Mouse (Mus musculus) neural tube, embryonic 13.5 days (tissue): ENCODE data around the gene Fam149a. TPM values are rescaled to one million over a fixed set of nuclear protein-coding genes. Genes with fewer than 3 reads are reported as not detected.
"Not testable (repeated sequence)": the region's sequence is repeated elsewhere in the genome, so short reads cannot be mapped to it uniquely, and the experiment has no call there.

Experiments
- ATAC-seq: fragments of 200-750 bp; cut with Nextera tagmentation; 2 replicates; pipeline ENCODE4 v1.8.0; 2017; ENCODE audit warnings: low read depth, mild to moderate bottlenecking, moderate TSS enrichment, moderate library complexity
- H3K27ac ChIP-seq: fragments of 300-500 bp; sonication (generic); replicated peaks from 2 replicates; pipeline ENCODE4 v1.5.1; 2015; ENCODE audit warnings: moderate library complexity, mild to moderate bottlenecking, inconsistent platforms
- H3K27me3 ChIP-seq: fragments of 300-500 bp; sonication (generic); 2 replicates; pipeline ENCODE4 v1.6.1; 2015; ENCODE audit warnings: mild to moderate bottlenecking, inconsistent platforms
- H3K36me3 ChIP-seq: fragments of 300-500 bp; sonication (generic); 2 replicates; pipeline ENCODE4 v1.6.1; 2015; ENCODE audit warnings: mild to moderate bottlenecking, inconsistent platforms
- H3K4me1 ChIP-seq: fragments of 300-500 bp; sonication (generic); replicated peaks from 2 replicates; pipeline ENCODE4 v1.6.1; 2015; ENCODE audit warnings: inconsistent platforms
- H3K4me2 ChIP-seq: fragments of 300-500 bp; sonication (generic); 2 replicates; pipeline ENCODE4 v1.6.1; 2015; ENCODE audit warnings: inconsistent platforms, mild to moderate bottlenecking, moderate library complexity
- H3K4me3 ChIP-seq: fragments of 300-500 bp; sonication (generic); 2 replicates; pipeline ENCODE4 v1.5.1; 2015; ENCODE audit warnings: mild to moderate bottlenecking, inconsistent platforms
- H3K9ac ChIP-seq: fragments of 300-500 bp; sonication (generic); 2 replicates; pipeline ENCODE4 v1.6.1; 2015; ENCODE audit warnings: moderate library complexity, mild to moderate bottlenecking, inconsistent platforms
- H3K9me3 ChIP-seq: fragments of 300-500 bp; sonication (generic); 2 replicates; pipeline ENCODE4 v1.6.1; 2016; ENCODE audit warnings: inconsistent platforms
- WGBS: fragments of 180-500 bp; shearing (Covaris S2); methylation state at CpG from one replicate; pipeline ENCODE4 v1.1.7; 2015; 5-methylcytosine and 5-hydroxymethylcytosine counted together
- polyA plus RNA-seq: library from polyadenylated mRNA; unstranded; fragments of >200 nt; fragmentation: Nextera tagmentation; extraction: Ambion mirVana; gene quantifications from 2 replicates; pipeline ENCODE4 v1.2.1, GENCODE M21; 2015

Fam149a gene
- polyA plus RNA-seq, 1 experiment from 2014 or later: 7.1 TPM

GRCm38 (mm10) chr8:45327076-45327475, 55.0 kb downstream of the Fam149a start:
- H3K27me3 ChIP-seq, H3K4me3 ChIP-seq, H3K4me2 ChIP-seq, H3K9ac ChIP-seq, H3K4me1 ChIP-seq, ATAC-seq, H3K9me3 ChIP-seq, H3K36me3 ChIP-seq, H3K27ac ChIP-seq: not testable (repeated sequence)

GRCm38 (mm10) chr8:45324151-45324550, 57.9 kb downstream of the Fam149a start:
- WGBS: 83% methylated on average over 4 of the region's 4 CpGs

GRCm38 (mm10) chr8:45321365-45321764, 60.7 kb downstream of the Fam149a start:
- ATAC-seq: no peak
- H3K27me3 ChIP-seq: no peaks in the 10 kb centered on the region

More at GRCm38 (mm10) chr8:45324151-45324550, 57.9 kb downstream of the Fam149a start:
- H3K4me3 ChIP-seq: no peak overlapping the region
- ATAC-seq: no peak
- H3K27me3 ChIP-seq: no peaks in the 10 kb centered on the region
- no peak overlapping the region for H3K9ac ChIP-seq
- no peaks in the 10 kb centered on the region for H3K36me3 ChIP-seq
- no peak overlapping the region for H3K27ac ChIP-seq
- H3K4me1 ChIP-seq: no peaks in the 10 kb centered on the region
- no peak overlapping the region for H3K4me2 ChIP-seq
- no peaks in the 10 kb centered on the region for H3K9me3 ChIP-seq

GRCm38 (mm10) chr8:45320930-45321329, 61.2 kb downstream of the Fam149a start:
- Histone ChIP-seq H3K9ac (no peak overlapping the region), H3K27me3 (no peaks in the 10 kb centered on the region), H3K36me3 (no peaks in the 10 kb centered on the region), H3K4me3 (no peak overlapping the region), H3K4me1 (no peaks in the 10 kb centered on the region), H3K4me2 (no peak overlapping the region), H3K9me3 (no peaks in the 10 kb centered on the region), H3K27ac (no peak overlapping the region)
- 67% methylated on average over 1 of the region's 1 CpGs for WGBS
- ATAC-seq: no peak

More at GRCm38 (mm10) chr8:45321365-45321764, 60.7 kb downstream of the Fam149a start:
- Histone ChIP-seq H3K27ac (no peak overlapping the region), H3K4me3 (no peak overlapping the region), H3K36me3 (no peaks in the 10 kb centered on the region), H3K4me2 (no peak overlapping the region), H3K9me3 (no peaks in the 10 kb centered on the region), H3K4me1 (no peaks in the 10 kb centered on the region), H3K9ac (no peak overlapping the region)
- WGBS: 82% methylated on average over 2 of the region's 2 CpGs

GRCm38 (mm10) chr8:45310967-45311366, 71.1 kb downstream of the Fam149a start:
- H3K4me3 ChIP-seq: no peak overlapping the region
- H3K27me3 ChIP-seq: no peaks in the 10 kb centered on the region
- no peak overlapping the region for H3K27ac ChIP-seq
- H3K4me1 ChIP-seq: no peaks in the 10 kb centered on the region
- ATAC-seq: no peak
- H3K36me3 ChIP-seq: no peaks in the 10 kb centered on the region
- no peak overlapping the region for H3K9ac ChIP-seq
- H3K9me3 ChIP-seq: no peaks in the 10 kb centered on the region
- no peak overlapping the region for H3K4me2 ChIP-seq
- WGBS: 90% methylated on average over 4 of the region's 4 CpGs

GRCm38 (mm10) chr8:45308366-45308765, 73.7 kb downstream of the Fam149a start, which contains the start of gene Gm45753:
Gm45753 (minus strand) TSS chr8:45308466.
- H3K9me3 ChIP-seq: no peaks in the 10 kb centered on the region
- no peak within 1 kb of the TSS for H3K4me3 ChIP-seq
- no peaks in the 10 kb centered on the region for H3K4me1 ChIP-seq
- no peak within 1 kb of the TSS for H3K4me2 ChIP-seq
- WGBS: 92% methylated on average over 13 of the region's 13 CpGs
- no peak for ATAC-seq
- H3K27me3 ChIP-seq: no peaks in the 10 kb centered on the region
- no peaks in the 10 kb centered on the region for H3K36me3 ChIP-seq
- no peak within 1 kb of the TSS for H3K9ac ChIP-seq
- H3K27ac ChIP-seq: no peak within 1 kb of the TSS

- H3K36me3 ChIP-seq: no peaks in the 10 kb centered on the region
- H3K27ac ChIP-seq: no peak overlapping the region
- no peaks in the 10 kb centered on the region for H3K4me1 ChIP-seq
- WGBS: 65% methylated on average over 1 of the region's 1 CpGs
- no peak overlapping the region for H3K9ac ChIP-seq
- no peaks in the 10 kb centered on the region for H3K9me3 ChIP-seq
- ATAC-seq: no peak
- no peak overlapping the region for H3K4me3 ChIP-seq
- H3K27me3 ChIP-seq: no peaks in the 10 kb centered on the region
- no peak overlapping the region for H3K4me2 ChIP-seq
Measured at GRCm38 (mm10) chr8:45305479-45305878, 76.6 kb downstream of the Fam149a start.

GRCm38 (mm10) chr8:45304354-45304753, 77.7 kb downstream of the Fam149a start:
- H3K4me2 ChIP-seq: no peak overlapping the region
- H3K27ac ChIP-seq: no peak overlapping the region
- H3K9me3 ChIP-seq: no peaks in the 10 kb centered on the region
- no peaks in the 10 kb centered on the region for H3K36me3 ChIP-seq
- H3K9ac ChIP-seq: no peak overlapping the region
- no peaks in the 10 kb centered on the region for H3K4me1 ChIP-seq
- no peak overlapping the region for H3K4me3 ChIP-seq
- H3K27me3 ChIP-seq: no peaks in the 10 kb centered on the region
- no peak for ATAC-seq
- WGBS: 89% methylated on average over 3 of the region's 3 CpGs

GRCm38 (mm10) chr8:45302390-45302789, 79.7 kb downstream of the Fam149a start:
- 51% methylated on average over 8 of the region's 8 CpGs for WGBS
- no peak for ATAC-seq
- no peak overlapping the region for H3K4me3 ChIP-seq

GRCm38 (mm10) chr8:45295276-45295675, 86.8 kb downstream of the Fam149a start:
- 96% methylated on average over 6 of the region's 6 CpGs for WGBS
- H3K9me3 ChIP-seq: no peaks in the 10 kb centered on the region
- no peaks in the 10 kb centered on the region for H3K4me1 ChIP-seq
- H3K27me3 ChIP-seq: no peaks in the 10 kb centered on the region
- no peak overlapping the region for H3K4me2 ChIP-seq
- no peak for ATAC-seq
- H3K27ac ChIP-seq: no peak overlapping the region
- no peak overlapping the region for H3K4me3 ChIP-seq
- H3K9ac ChIP-seq: no peak overlapping the region
- H3K36me3 ChIP-seq: no peaks in the 10 kb centered on the region

More at GRCm38 (mm10) chr8:45302390-45302789, 79.7 kb downstream of the Fam149a start:
- Histone ChIP-seq H3K27me3 (no peaks in the 10 kb centered on the region), H3K4me2 (no peak overlapping the region), H3K9ac (no peak overlapping the region), H3K4me1 (no peaks in the 10 kb centered on the region), H3K36me3 (no peaks in the 10 kb centered on the region), H3K9me3 (no peaks in the 10 kb centered on the region), H3K27ac (no peak overlapping the region)

- no peaks in the 10 kb centered on the region for H3K27me3 ChIP-seq
- H3K9ac ChIP-seq: no peak within 1 kb of the TSS
- ATAC-seq: no peak
- no peaks in the 10 kb centered on the region for H3K4me1 ChIP-seq
- no peaks in the 10 kb centered on the region for H3K9me3 ChIP-seq
- H3K4me2 ChIP-seq: no peak within 1 kb of the TSS
- H3K27ac ChIP-seq: no peak within 1 kb of the TSS
- H3K36me3 ChIP-seq: no peaks in the 10 kb centered on the region
- 92% methylated on average over 7 of the region's 7 CpGs for WGBS
- H3K4me3 ChIP-seq: no peak within 1 kb of the TSS
Measured at GRCm38 (mm10) chr8:45294687-45295086, 87.4 kb downstream of the Fam149a start, which contains the start of gene Klkb1. Klkb1 (minus strand) TSS chr8:45294859.

- Histone ChIP-seq H3K36me3 (no peaks in the 10 kb centered on the region), H3K9ac (no peak overlapping the region), H3K27ac (no peak overlapping the region), H3K9me3 (no peaks in the 10 kb centered on the region), H3K27me3 (no peaks in the 10 kb centered on the region), H3K4me3 (no peak overlapping the region), H3K4me2 (no peak overlapping the region), H3K4me1 (no peaks in the 10 kb centered on the region)
- no peak for ATAC-seq
- WGBS: 88% methylated on average over 2 of the region's 2 CpGs
Measured at GRCm38 (mm10) chr8:45291790-45292189, 90.3 kb downstream of the Fam149a start.
